Mouse (Mus musculus): ENCODE data around the gene Dab1. TPM values are rescaled to one million over a fixed set of nuclear protein-coding genes. Genes with fewer than 3 reads are reported as not detected.

Gene Dab1
- total and polyA plus RNA-seq, 2 experiments from 2014 or later = 47.9 to 109 TPM

GRCm38 (mm10) chr4:103678501-103678900, 59.3 kb downstream of the Dab1 start:
- no peaks in the 10 kb centered on the region for H3K4me1 ChIP-seq (ENCODE audit: insufficient read depth, low read length)
- no peak overlapping the region for H3K4me2 ChIP-seq (ENCODE audit: low read depth, low read length, poor library complexity, severe bottlenecking)
- DNase-seq (ENCODE audit: low spot score) = no peak
- H3K4me3 ChIP-seq (ENCODE audit: low read depth, low read length) = no peak overlapping the region
- no peak for ATAC-seq (ENCODE audit: low FRiP score)
- no peak overlapping the region for H3K9ac ChIP-seq (replicated peaks; ENCODE audit: low read length, poor library complexity, severe bottlenecking)
- no peaks in the 10 kb centered on the region for H3K36me3 ChIP-seq (ENCODE audit: insufficient read depth, low read length)
- no peaks in the 10 kb centered on the region for H3K27me3 ChIP-seq (ENCODE audit: insufficient read depth, low read length)
- no peak for TF ChIP-seq CTCF (IDR thresholded peaks at IDR 0.05)
- H3K9me3 ChIP-seq (ENCODE audit: low read length) = no peaks in the 10 kb centered on the region
- H3K27ac ChIP-seq (ENCODE audit: low read depth, low read length) = no peak overlapping the region
- WGBS = 83% methylated on average over 6 of the region's 6 CpGs

DNA sequence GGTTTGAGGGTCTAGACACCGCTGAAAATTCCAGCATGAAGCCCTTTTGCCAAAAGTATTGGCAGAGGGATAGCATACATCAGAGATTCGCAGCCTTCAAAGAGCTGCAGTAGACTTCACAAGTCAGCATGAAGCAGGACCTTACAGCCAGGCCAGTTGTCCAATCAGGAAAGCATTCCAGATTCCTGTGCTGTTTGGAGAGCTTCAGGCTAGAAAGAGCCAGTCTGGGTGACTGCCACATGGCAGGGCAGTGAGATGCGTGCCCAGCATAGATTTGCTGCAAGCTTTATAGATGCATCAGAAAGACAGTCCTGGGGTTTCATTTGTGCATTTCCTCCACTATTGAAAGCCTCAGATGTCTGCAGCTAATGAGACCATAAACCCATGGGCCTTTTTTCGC, 66.0 kb downstream of the Dab1 start:
- TF ChIP-seq CTCF (IDR thresholded peaks at IDR 0.05) = no peak
- no peaks in the 10 kb centered on the region for H3K9me3 ChIP-seq (ENCODE audit: low read length)
- H3K4me1 ChIP-seq (ENCODE audit: insufficient read depth, low read length) = no peaks in the 10 kb centered on the region

GRCm38 (mm10) chr4:103691717-103692116, 72.6 kb downstream of the Dab1 start:
- no peaks in the 10 kb centered on the region for H3K36me3 ChIP-seq (ENCODE audit: insufficient read depth, low read length)
- no peaks in the 10 kb centered on the region for H3K27me3 ChIP-seq (ENCODE audit: insufficient read depth, low read length)
- ATAC-seq (ENCODE audit: low FRiP score) (no peak), DNase-seq (ENCODE audit: low spot score) (peak; percentile 51)
- H3K4me2 ChIP-seq (ENCODE audit: low read depth, low read length, poor library complexity, severe bottlenecking) = no peak overlapping the region
- TF ChIP-seq CTCF (IDR thresholded peaks at IDR 0.05) = peak; percentile 67
- no peak overlapping the region for H3K9ac ChIP-seq (replicated peaks; ENCODE audit: low read length, poor library complexity, severe bottlenecking)
- WGBS = 40% methylated on average over 3 of the region's 3 CpGs
- no peak overlapping the region for H3K27ac ChIP-seq (ENCODE audit: low read depth, low read length)
- H3K4me3 ChIP-seq (ENCODE audit: low read depth, low read length) = no peak overlapping the region
- no peaks in the 10 kb centered on the region for H3K9me3 ChIP-seq (ENCODE audit: low read length)
- H3K4me1 ChIP-seq (ENCODE audit: insufficient read depth, low read length) = no peaks in the 10 kb centered on the region

More for the DNA sequence above, 66.0 kb downstream of the Dab1 start:
- H3K4me3 ChIP-seq (ENCODE audit: low read depth, low read length) = no peak overlapping the region
- 70% methylated on average over 4 of the region's 4 CpGs for WGBS
- no peaks in the 10 kb centered on the region for H3K27me3 ChIP-seq (ENCODE audit: insufficient read depth, low read length)
- DNase-seq (ENCODE audit: low spot score) (peak; percentile 79), ATAC-seq (ENCODE audit: low FRiP score) (no peak)
- no peak overlapping the region for H3K4me2 ChIP-seq (ENCODE audit: low read depth, low read length, poor library complexity, severe bottlenecking)
- no peak overlapping the region for H3K27ac ChIP-seq (ENCODE audit: low read depth, low read length)
- no peak overlapping the region for H3K9ac ChIP-seq (replicated peaks; ENCODE audit: low read length, poor library complexity, severe bottlenecking)
- H3K36me3 ChIP-seq (ENCODE audit: insufficient read depth, low read length) = no peaks in the 10 kb centered on the region

DNA sequence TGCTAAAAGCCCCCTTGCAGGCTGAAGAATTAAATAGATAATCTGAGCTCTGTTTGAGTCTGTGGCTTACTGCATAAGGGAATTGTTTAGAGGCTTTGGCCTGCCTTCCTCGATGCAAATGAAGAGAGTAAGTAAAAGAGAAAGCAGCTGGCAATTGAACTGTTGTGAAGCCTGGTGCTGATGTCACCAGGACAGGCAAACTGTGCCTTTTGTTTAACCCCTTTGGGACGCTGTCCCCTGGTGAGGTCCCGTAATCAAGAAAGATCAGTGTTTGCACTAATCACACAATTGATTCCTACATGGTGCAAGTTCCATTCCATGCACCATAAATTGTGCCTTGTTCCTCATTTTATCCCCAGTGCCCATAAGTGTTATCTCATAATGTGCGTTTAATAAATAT, 80.6 kb downstream of the Dab1 start:
- H3K4me2 ChIP-seq (ENCODE audit: low read depth, low read length, poor library complexity, severe bottlenecking) = no peak overlapping the region
- WGBS = 30% methylated on average over 4 of the region's 4 CpGs
- no peak overlapping the region for H3K27ac ChIP-seq (ENCODE audit: low read depth, low read length)
- H3K9ac ChIP-seq (replicated peaks; ENCODE audit: low read length, poor library complexity, severe bottlenecking) = no peak overlapping the region
- peaks cover 5% of the 10 kb centered on the region; the same call in 1 of the 2 replicates for H3K4me1 ChIP-seq (ENCODE audit: insufficient read depth, low read length)
- no peak for TF ChIP-seq CTCF (IDR thresholded peaks at IDR 0.05)
- no peaks in the 10 kb centered on the region for H3K9me3 ChIP-seq (ENCODE audit: low read length)
- no peak for ATAC-seq (ENCODE audit: low FRiP score)
- no peak overlapping the region for H3K4me3 ChIP-seq (ENCODE audit: low read depth, low read length)
- no peak for DNase-seq (ENCODE audit: low spot score)
- no peaks in the 10 kb centered on the region for H3K36me3 ChIP-seq (ENCODE audit: insufficient read depth, low read length)
- no peaks in the 10 kb centered on the region for H3K27me3 ChIP-seq (ENCODE audit: insufficient read depth, low read length)

DNA sequence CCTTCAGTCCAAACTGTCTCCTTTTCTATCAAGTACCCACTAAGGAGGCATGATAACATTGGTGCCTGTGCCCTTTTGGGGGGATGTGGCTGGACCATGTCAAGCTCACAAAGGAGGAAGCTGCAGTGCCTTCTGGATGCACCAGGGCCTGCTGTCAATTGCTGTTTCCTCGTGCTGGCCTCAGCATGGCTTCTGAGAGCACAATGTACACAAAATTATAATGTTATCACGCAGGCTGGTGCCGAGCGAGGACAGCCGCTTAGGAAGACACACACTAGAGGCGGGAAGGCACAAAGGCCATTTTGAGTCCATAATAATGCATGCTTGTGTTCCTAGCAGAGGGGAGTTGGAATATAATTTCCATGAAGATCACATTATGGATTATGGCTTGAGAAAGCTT, 81.2 kb downstream of the Dab1 start:
- Histone ChIP-seq H3K4me1 (ENCODE audit: insufficient read depth, low read length) (peaks cover 5% of the 10 kb centered on the region; the same call in 1 of the 2 replicates), H3K27ac (ENCODE audit: low read depth, low read length) (0 out of 2 replicates have a peak overlapping the region, but pooled peaks have one; percentile 8), H3K4me2 (ENCODE audit: low read depth, low read length, poor library complexity, severe bottlenecking) (no peak overlapping the region), H3K36me3 (ENCODE audit: insufficient read depth, low read length) (no peaks in the 10 kb centered on the region), H3K27me3 (ENCODE audit: insufficient read depth, low read length) (no peaks in the 10 kb centered on the region), H3K9me3 (ENCODE audit: low read length) (no peaks in the 10 kb centered on the region), H3K9ac (replicated peaks; ENCODE audit: low read length, poor library complexity, severe bottlenecking) (no peak overlapping the region), H3K4me3 (ENCODE audit: low read depth, low read length) (no peak overlapping the region)
- TF ChIP-seq CTCF (IDR thresholded peaks at IDR 0.05) = peak; percentile 42
- WGBS = 18% methylated on average over 6 of the region's 6 CpGs
- 0 out of 2 replicates have a peak, but pooled peaks have one; percentile 47 for ATAC-seq (ENCODE audit: low FRiP score)
- DNase-seq (ENCODE audit: low spot score) = peak; percentile 28

DNA sequence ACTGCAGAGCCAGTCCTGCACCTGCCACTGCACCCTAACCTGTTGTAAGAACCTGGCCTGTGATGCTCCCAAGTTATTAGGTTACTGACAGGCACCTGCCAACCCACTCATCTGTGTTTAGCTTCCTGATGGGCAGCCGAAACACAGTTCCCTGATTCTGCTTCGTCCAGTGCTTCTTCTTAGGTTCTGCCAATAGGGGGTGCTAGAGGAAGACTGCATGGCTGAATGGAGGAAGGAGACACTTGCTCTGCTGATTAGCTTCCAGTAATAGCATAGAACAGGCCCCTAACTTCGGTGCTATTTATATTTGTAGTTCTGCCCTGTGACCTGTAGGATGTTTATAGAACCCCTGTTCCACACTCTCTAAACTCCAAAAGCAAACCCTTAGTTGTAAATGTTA, 83.0 kb downstream of the Dab1 start:
- Histone ChIP-seq H3K9ac (replicated peaks; ENCODE audit: low read length, poor library complexity, severe bottlenecking) (no peak overlapping the region), H3K4me2 (ENCODE audit: low read depth, low read length, poor library complexity, severe bottlenecking) (no peak overlapping the region), H3K27me3 (ENCODE audit: insufficient read depth, low read length) (no peaks in the 10 kb centered on the region), H3K4me3 (ENCODE audit: low read depth, low read length) (no peak overlapping the region), H3K9me3 (ENCODE audit: low read length) (no peaks in the 10 kb centered on the region), H3K36me3 (ENCODE audit: insufficient read depth, low read length) (no peaks in the 10 kb centered on the region), H3K27ac (ENCODE audit: low read depth, low read length) (no peak overlapping the region), H3K4me1 (ENCODE audit: insufficient read depth, low read length) (peaks cover 5% of the 10 kb centered on the region; the same call in 1 of the 2 replicates)
- TF ChIP-seq CTCF (IDR thresholded peaks at IDR 0.05) = peak; percentile 59
- 75% methylated on average over 3 of the region's 3 CpGs for WGBS
- ATAC-seq (ENCODE audit: low FRiP score) (no peak), DNase-seq (ENCODE audit: low spot score) (no peak)
